Mouse (Mus musculus): Measurements from ENCODE around the gene A630095N17Rik.
"Not testable (repeated sequence)": the region's sequence is repeated elsewhere in the genome, so short reads cannot be mapped to it uniquely, and the experiment has no call there.

Gene A630095N17Rik

DNA sequence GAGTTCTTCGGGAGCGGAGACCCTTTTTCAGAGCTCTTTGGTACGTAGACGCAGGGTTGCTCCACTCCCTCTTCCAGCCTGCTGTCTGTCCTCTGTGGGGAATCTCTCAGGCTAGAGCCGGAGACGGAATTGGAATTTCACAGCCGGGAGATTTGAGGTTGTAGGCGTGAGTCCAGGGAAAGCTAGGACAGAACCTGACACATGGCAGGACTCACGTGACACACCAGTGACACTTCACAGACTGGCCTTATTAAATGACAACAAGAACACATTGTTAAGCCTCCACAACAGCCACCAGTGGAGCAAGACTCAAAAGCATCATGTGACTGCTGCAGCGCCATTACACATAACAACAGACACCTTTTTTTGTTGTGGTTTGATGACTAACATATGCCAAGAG is 7.7 kb upstream of the A630095N17Rik start:
- DNase-seq, result no peak

DNA sequence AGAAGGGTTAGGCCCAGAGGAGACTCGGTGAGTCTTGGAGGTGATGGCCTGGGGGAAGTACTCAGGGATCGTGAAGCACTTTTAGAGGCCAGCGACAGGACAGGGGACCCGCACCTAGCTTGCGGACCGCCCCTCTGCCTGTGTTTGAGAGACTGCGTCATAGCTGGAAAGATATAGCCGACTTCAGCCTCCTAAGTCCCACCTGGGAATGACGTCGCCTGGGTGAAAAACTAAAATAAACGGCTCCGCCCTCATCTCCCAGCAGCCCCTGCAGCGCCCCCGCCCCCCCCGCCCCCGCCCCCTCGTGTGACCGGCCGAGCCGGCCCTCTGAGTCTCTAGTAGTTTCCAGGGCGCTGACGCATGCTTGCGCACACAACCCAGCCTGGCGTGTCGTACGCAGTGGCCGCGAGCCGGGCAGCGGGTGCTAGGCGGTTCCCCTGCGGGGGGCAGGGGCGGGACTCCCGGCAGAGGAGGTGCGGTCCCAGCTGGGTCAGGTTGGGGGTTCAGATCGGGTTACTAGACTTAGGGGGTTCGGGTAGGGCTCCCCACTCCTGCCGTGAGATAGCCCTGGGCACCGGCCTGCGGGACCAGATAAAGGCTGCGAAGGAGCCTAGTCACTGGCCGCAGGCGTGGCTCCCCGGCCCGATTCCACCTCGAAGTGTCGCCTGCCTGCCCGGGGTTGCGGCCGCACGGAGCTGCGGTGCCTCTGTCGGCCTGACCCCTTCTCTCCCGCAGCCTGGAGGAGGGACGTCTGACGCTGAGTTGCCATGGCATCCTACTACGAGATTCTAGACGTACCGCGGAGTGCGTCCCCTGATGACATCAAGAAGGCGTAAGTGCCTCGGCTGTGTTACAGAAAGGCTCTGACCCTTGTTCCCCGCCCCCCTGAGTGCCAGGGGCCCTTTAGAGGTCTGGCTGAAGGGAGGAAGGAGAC is 4.5 kb upstream of the A630095N17Rik start, which contains the start of gene Dnajb2:
Gene Dnajb2, plus strand, starts transcription at position 290 of the 934 bp plus-strand sequence.
- DNase-seq, result peak; percentile 87

DNA sequence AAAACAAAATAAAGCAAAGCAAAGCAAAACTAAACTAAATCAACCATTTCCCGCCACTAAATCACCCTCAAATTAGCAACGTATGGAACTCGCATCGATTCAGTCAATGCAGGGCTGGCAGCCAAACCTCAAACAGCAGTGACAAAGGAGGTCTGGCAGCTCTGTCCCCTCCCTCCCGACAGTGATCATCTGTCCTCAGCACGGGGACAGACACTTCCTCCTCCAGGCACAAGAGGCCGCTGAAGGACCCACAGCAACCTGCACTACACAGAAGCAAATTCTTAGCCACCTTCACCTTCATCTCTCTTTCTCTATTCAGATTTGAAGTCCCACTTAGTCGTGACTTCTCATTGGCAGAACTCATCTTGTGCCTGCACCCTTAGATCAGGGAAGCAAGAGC is 2.7 kb upstream of the A630095N17Rik start:
- DNase-seq, result peak; percentile 65

DNA sequence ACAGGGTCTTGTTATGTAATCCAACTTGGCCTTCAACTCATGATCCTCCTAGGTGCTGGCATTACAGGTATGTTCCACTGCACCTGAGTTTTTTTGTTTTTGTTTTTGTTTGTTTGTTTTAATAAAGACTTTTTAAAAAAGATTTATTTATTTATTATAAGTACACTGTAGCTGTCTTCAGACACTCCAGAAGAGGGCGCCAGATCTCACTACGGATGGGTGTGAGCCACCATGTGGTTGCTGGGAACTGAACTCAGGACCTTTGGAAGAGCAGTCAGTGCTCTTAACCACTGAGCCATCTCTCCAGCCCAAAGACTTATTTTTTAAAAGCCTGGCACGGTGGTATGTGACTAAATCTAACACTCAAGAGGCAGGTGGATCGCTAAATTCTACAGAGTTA is 587 bp upstream of the A630095N17Rik start:
- not testable (repeated sequence) for DNase-seq

DNA sequence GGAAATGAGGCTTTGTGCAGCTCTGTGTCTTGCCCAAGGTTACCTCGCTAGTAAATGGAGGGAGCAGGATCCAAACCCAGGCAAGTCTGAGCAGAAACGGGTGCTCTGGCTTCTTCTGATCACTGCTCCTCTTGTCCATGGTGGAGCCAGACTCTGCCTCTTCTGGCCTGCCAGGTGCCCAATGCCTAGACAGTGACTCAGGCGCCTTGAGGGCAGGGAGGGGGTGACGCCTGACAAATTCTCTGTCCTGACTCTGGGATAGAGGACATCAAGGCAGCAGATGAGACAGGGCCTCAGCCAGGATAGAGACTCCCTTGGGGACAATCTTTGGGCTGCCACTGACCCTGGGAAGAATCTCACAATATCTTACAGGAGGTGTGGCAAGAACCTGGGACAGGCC is 678 bp downstream of the A630095N17Rik start:
- no peak for DNase-seq

DNA sequence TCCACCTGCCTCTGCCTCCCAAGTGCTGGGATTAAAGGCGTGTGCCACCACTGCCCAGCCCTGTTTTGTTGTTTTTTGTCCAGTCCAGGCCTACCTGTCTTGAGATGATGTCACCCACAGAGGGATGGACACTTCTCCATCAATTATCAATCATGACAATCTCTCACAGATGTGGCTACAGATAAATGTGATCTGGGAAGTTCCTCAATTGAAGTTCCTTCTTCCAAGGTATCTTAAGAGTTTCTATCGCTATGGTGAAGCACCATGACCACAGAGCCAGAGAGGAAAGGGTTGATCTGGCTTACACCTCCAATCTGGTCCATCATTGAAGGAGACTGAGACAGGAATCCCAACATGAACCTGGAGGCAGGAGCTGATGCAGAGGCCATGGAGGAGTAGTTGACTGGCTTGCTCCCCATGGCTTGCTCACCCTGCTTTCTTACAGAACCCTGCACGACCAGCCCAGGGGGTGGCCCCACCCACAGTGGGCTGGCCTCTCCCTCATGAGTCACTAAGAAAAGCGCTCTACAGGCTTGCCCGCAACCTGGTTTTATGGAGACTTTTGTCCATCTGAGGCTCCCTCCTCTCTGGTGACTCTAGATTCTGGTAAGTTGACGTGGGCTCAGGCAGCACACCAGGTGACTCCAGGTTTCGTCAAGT is 1.4 kb downstream of the A630095N17Rik start:
- no peak for DNase-seq

DNA sequence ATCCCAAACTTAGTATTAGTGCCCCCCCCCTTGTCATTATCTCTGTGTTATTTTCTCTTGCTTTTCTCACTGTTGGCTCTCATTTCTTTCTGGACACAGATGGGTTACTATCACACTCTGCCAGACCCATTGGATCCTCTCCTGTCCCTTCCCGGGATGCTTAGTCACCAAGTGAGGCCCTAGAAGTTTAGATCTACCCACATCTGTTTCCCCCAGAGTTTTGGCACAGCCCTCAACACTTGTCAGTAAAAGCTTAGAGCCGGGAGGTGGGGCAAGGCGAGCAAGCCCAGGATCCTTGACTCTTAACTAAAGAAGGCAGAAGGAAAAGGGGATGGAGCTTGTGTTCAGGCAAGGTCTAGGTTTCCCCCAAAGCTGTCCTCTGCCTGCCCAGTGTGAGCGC is 2.7 kb downstream of the A630095N17Rik start:
- no peak for DNase-seq

DNA sequence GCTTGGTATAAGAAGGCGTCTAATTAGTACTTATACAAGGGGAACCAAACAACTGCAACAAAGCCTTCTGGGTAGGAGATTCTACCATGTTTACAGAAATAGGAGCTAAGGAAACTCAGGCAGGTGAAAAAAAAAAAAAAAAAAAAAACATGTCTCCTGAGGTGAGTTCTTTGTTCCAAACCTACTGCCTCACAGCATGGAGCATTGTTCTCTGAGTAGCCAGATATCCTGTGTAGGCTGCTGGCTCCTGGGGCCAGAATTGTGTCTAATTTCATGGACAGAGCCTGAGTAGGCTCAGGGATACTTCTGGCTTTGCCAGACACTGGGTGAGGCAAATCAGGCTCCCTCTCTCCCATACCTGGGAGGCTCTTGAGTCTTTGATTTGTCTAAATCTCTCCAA is 4.2 kb downstream of the A630095N17Rik start:
- DNase-seq, result no peak

DNA sequence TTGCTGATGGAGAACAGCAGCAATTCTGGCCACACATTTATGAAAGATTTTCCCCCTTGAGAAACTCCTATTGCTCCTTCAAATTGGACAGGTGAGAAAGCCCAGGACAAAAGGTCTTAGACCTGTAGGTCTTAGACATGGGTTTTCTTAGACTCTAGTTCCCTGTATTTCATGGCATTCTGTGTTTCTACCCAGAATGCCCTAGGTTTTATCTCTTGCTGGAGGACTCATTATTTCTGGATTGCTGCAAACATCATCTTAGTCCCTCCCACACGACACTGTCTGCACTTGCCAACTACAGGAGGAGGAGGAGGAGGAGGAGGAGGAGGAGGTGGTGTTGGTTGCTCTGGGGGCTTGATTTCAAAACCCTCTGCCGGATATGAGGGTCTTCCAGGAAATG is 5.8 kb downstream of the A630095N17Rik start:
- no peak for DNase-seq

DNA sequence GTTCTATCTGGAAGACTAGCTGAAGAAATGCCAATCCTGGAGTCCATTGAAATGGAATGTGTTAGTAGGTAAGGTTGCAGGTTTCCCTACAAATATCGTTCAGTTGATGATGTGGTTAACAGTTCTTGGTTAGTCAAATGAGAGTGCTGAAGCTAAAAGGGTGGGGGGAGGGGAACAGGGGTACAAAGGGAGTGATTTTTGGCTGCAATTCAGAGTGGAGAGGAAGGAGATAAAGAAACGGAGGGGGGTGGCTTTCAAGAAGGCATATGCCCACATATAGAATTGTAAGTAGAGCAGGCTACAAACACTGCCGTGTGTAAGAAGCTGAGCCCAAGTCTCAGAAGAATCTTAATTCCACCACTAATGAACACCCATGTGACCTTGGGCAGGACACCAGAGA is 6.4 kb downstream of the A630095N17Rik start:
- no peak for DNase-seq

DNA sequence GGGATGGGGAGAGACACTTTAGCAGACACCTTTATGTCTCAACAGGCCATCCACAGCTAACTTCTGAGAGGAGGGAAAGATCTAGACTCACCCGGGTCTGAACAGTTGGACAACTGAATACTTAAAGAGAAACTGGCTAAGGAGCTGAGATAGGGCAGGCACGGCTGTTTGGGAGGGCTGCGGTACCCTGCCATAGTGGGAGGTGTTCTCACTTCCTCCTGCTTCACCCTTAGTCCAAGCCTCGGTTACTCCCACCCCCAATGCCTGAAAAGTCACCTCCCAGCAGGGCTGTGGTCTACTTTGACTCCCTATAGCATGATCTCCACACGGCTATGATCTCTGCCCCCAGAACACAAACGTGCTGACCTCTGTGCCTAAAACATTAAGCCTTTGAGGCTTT is 8.4 kb downstream of the A630095N17Rik start:
- DNase-seq, result no peak

DNA sequence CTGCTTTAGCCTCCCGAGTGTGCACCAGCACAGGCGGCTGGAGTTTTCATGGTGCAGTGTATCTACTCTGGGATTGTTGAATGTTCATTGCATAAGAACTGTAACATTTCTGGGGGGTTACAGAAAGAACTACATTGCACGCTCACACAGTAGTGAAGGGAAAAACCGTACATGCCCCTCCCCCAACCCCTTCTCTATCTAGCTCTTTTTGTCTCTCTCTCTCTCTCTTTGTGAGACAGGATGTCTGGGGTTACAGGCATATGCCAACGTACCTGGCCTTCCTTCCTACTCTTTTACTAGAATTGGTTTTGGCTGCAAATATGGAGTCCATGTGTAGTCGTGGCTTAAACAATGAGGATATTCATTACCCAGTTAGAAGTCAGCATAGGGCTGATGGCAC is 9.0 kb downstream of the A630095N17Rik start:
- no peak for DNase-seq

DNA sequence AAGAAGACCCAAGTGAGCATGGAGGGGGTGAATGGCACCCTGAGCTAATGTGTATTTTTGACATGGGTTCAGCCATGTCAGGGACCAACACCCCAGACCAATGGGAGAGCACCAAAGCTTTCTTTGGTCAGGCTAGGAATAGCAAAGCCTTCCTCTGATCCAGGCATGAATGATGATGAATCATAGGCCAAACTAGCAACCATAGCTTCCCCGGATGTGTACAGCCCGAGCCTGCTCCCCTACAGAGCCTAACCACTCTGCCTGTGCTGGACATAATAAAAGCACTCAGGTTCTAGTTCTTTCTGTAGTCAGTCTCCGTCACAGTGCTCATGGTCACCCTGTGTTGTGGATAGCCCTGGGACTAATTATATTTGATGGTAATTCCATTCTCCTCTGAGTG is 10.4 kb downstream of the A630095N17Rik start:
- no peak for DNase-seq

DNA sequence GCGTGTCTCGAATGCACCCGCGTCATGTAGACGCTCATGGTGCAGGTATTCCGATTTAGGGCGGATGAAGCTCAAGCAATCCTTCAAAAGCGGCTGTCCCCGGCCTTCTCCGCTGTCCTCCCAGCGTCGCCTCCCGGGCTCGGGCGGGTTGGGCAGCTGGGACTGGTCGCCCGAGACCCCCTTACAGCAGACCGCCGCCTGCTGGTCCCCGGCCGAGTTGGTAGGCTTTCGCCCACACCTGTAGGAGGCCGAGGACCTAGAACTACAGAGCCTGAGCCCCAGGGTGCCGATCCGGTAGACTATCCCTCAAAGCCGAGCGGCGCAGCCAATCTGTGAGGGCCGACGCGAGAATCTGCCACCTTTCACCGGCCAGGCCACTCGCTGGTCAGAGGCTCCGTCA is 12.4 kb downstream of the A630095N17Rik start, which contains the start of gene Tuba4a:
Gene Tuba4a, minus strand, starts transcription at position 335 of the 400 bp plus-strand sequence.
- DNase-seq, result peak; percentile 23

DNA sequence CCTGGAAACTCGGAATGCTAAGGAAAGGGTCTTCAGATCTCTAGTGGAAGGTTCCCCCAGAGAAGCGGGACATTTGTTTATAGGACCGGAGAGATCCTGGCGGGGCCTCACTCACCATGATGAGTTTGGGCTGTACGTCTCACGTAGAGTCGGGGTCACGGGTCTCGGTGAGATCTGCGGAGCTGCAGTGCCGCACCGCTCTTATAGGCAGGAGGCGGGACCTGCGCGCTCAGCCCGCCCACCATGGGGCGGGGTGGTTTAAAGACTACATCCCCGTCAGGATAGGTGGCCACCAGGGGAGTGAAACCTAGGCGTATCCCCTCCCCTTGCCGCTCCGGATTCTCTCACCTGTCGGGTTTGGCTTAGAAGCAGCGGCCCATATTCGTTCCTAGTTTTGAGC is 12.8 kb downstream of the A630095N17Rik start:
- peak; percentile 91 for DNase-seq

DNA sequence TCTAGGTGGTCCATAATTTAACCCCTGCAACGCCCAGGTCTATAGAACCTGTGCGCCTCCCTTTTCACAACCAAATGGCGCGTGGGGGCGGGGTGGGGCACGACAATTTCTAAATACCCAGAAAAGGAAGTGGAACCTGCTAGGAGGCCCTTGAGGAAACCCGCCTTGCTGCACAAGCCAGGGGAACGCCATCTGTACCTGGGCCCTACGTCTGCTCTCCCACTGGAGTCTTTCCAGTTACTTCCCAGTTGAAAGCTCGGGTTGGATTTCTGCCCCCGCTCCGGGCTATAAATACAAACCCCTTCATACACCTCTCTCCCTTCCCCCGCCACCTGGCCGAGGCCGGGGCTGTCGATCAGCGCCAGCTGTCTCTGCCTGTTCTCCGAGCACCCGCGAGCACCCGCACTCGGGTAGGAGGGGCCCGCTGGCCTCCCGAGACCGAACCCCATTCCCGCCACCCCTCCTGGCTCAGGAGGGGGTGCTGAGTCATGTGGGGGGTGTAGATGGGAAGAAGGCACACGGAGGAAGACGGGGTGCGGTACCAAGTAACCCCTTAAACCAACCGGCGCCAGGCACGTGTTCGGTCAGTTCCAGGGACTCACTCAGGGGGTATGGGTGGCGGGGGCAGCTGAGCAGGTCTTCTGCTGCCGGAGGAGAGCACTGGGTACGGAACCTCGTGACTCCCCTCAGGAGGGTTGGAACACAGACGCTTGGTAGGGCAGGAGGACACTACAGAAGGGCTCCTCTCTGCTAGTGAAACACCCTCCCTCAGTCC is 13.5 kb downstream of the A630095N17Rik start:
- peak; percentile 52 for DNase-seq

DNA sequence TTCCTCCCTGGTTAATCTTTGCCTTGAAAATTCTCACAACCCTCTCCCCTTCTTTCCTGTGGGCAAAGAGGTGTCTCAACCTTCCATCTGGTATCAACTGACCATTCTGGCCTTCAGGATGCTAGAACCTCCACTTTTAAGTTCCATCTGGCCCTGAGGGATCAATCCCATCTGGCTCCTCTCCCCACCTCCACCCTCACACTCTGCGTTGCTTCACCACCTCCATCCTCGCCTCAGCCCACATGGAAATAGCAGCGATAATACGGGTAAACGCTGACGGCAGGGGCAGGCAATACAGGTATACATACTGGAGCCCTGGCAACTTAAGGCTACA is 14.0 kb downstream of the A630095N17Rik start:
- no peak for DNase-seq

DNA sequence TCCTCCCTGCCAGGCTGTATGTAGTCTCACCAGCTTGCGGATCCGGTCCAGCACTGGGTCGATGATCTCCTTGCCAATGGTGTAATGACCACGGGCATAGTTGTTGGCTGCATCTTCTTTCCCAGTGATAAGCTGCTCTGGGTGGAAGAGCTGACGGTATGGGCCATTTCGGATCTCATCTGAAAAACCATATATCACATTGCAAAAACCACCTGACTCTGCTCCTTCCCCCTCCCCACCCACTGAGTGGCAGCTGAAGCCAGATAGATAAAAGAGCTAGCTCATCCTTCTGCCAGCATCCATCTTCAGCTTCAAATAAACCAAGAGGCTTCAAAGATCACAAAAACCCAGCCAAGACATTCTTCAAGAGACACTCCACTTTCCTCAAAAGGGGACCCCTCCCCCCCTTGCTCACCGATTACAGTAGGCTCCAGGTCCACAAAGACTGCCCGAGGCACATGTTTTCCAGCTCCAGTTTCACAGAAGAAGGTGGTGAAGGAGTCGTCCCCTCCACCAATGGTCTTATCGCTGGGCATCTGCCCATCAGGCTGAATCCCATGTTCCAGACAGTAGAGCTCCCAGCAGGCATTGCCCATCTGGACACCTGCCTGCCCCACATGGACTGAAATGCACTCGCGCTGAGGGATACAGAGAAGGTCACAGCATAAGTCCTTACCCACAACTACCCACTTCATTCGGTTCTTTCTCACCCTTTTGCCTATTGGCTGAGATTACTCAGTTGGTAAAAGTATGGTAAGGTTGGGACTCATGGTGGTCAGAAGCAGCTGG is 14.9 kb downstream of the A630095N17Rik start:
- DNase-seq, result no peak

DNA sequence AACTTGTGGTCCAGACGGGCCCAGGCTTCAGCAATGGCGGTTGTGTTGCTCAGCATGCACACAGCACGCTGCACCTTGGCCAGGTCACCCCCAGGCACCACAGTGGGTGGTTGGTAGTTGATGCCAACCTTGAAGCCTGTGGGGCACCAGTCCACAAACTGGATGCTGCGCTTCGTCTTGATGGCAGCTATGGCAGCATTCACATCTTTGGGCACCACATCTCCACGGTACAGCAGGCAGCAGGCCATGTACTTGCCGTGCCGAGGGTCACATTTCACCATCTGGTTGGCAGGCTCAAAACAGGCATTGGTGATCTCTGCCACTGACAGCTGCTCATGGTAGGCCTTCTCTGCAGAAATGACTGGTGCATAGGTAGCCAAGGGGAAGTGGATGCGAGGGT is 16.1 kb downstream of the A630095N17Rik start:
- DNase-seq, result no peak

DNA sequence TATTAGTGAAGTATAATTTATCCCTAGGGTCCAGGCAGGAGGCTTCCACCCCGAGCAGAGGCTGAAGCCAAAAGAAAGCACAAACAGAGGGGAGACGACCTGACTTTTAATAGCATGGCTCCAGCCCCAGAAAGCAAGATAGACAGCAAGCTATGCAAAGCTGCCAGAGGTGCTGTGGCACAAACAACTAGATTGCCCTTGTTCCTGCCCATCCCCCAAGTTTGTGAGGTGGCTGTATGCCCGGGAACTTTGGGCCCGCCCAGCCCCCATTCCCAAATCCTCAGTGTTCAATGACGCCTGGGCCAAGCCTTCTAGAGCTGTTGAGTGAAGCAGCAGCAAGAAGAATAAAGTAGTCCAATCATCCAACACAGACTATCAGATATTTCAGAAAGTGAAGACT is 17.0 kb downstream of the A630095N17Rik start:
- DNase-seq, result no peak

DNA sequence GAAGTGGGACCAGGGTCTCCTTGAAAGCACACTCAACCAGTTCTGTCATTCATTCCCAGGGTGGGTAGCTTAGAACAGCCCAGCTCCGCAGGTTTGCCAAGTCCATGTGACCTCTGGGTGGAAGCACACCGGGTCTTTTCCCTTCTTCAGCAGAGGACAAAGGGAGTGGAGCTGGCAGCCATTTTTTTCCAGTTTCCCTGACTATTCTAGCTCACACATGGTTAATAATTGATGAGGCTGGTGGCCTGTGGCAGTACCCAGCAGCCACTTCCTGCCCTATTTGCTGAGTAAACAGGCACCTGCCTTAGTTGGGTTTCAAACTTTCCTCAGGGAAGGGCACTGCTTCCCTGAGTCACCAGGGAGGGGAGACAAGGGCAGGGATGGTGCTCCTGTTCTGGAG is 17.5 kb downstream of the A630095N17Rik start:
- DNase-seq, result no peak

DNA sequence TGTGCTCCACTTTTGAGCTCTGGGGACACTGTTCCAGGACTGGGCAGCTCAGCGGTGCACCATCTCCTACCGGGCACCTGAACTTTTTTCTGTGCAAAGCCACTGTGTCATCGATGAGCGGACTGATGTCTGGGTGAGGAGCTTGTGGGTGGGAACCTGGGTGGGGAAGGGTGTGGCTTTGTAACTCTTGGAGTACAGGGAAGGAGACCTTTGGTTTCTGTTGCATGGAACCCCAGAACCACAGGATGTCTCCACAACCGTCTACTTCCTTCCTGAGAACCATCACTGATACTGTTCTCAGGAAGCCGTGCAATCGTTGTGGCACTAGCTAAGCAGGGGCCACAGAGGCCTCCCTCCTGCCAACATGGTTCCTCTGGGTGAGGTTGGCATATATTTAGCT is 18.8 kb downstream of the A630095N17Rik start:
- no peak for DNase-seq

DNA sequence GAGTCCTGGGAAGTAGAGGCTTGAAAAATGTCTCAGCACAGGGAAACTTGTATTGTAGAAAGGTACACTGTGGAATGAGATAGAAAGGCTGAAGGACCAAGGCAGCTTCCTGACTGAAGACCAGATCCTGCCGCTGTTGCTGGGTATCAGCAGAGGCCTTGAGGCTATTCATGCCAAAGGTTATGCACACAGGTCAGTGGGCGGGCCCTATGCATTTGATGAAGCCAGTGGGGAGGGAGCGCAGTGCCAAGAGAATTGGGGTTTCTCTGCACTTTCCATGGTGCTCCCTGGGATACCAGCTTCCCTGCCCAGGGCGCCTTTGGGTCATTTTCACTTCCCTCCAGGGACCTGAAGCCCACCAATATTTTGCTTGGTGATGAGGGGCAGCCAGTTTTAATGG is 19.4 kb downstream of the A630095N17Rik start:
- no peak for DNase-seq

Data from lung, postnatal 14 days (tissue).